Mouse (Mus musculus) intestine, embryonic 14.5 days (tissue): ENCODE data around the gene Agr3. TPM values are rescaled to one million over a fixed set of nuclear protein-coding genes. Genes with fewer than 3 reads are reported as not detected.

Experiments
- ATAC-seq: fragments of 200-750 bp; cut with Nextera tagmentation; replicated peaks from 2 replicates; pipeline ENCODE4 v1.8.0; 2017; ENCODE audit warnings: low read depth, moderate number of reproducible peaks, moderate TSS enrichment, moderate library complexity; ENCODE audit not compliant: low FRiP score, low TSS enrichment
- DNase-seq: peaks from one replicate; pipeline ENCODE4 v3.0.0-alpha.2; 2018; ENCODE audit warnings: low spot score
- H3K27ac ChIP-seq: fragments of 300-500 bp; sonication (generic); 2 replicates; pipeline ENCODE4 v1.5.1; 2014; ENCODE audit warnings: low read depth, mild to moderate bottlenecking, control low read depth
- H3K27me3 ChIP-seq: fragments of 300-500 bp; sonication (generic); replicated peaks from 2 replicates; pipeline ENCODE4 v1.6.1; 2014; ENCODE audit warnings: low read length, control low read depth; ENCODE audit not compliant: control insufficient read depth, insufficient read depth
- H3K36me3 ChIP-seq: fragments of 300-500 bp; sonication (generic); 2 replicates; pipeline ENCODE4 v1.6.1; 2014; ENCODE audit warnings: low read length, control low read depth; ENCODE audit not compliant: control insufficient read depth, insufficient read depth
- H3K4me1 ChIP-seq: fragments of 300-500 bp; sonication (generic); replicated peaks from 2 replicates; pipeline ENCODE4 v1.6.1; 2014; ENCODE audit warnings: low read length, control low read depth, mixed read lengths; ENCODE audit not compliant: control insufficient read depth, insufficient read depth
- H3K4me2 ChIP-seq: fragments of 300-500 bp; sonication (generic); 2 replicates; pipeline ENCODE4 v1.6.1; 2014; ENCODE audit warnings: low read length
- H3K4me3 ChIP-seq: fragments of 300-500 bp; sonication (generic); 2 replicates; pipeline ENCODE4 v1.5.1; 2014; ENCODE audit warnings: low read depth, low read length, control low read depth, mixed read lengths
- H3K9ac ChIP-seq: fragments of 300-500 bp; sonication (generic); 2 replicates; pipeline ENCODE4 v1.6.1; 2014; ENCODE audit warnings: mild to moderate bottlenecking, low read length
- H3K9me3 ChIP-seq: fragments of 300-500 bp; sonication (generic); 2 replicates; pipeline ENCODE4 v1.6.1; 2016; ENCODE audit warnings: low read length, control low read depth; ENCODE audit not compliant: control insufficient read depth
- WGBS: fragments of 180-500 bp; shearing (Covaris S2); extraction: QIAGEN DNeasy Blood & Tissue Kit; methylation state at CpG from one replicate; pipeline ENCODE4 v1.1.7; 2014; 5-methylcytosine and 5-hydroxymethylcytosine counted together
- polyA plus RNA-seq: library from polyadenylated mRNA; unstranded; fragments of >200 nt; fragmentation: Nextera tagmentation; extraction: Ambion mirVana; gene quantifications from 2 replicates; pipeline ENCODE4 v1.2.1, GENCODE M21; 2014

The Agr3 gene
- polyA plus RNA-seq, 1 experiment from 2014 or later = not detected

GRCm38 (mm10) chr12:35975898-35976297 lies 50.5 kb downstream of the Agr3 start:
- H3K4me3 ChIP-seq = no peak overlapping the region
- H3K9ac ChIP-seq = no peak overlapping the region
- WGBS = 85% methylated on average over 3 of the region's 3 CpGs
- H3K36me3 ChIP-seq = no peaks in the 10 kb centered on the region
- no peaks in the 10 kb centered on the region for H3K9me3 ChIP-seq
- H3K27ac ChIP-seq = no peak overlapping the region
- no peaks in the 10 kb centered on the region for H3K27me3 ChIP-seq
- H3K4me1 ChIP-seq = no peaks in the 10 kb centered on the region
- H3K4me2 ChIP-seq = no peak overlapping the region
- DNase-seq = no peak
- no peak for ATAC-seq

GRCm38 (mm10) chr12:35977633-35978246 lies 52.3 kb downstream of the Agr3 start:
- 43% methylated on average over 6 of the region's 6 CpGs for WGBS
- H3K27me3 ChIP-seq = no peaks in the 10 kb centered on the region
- no peaks in the 10 kb centered on the region for H3K36me3 ChIP-seq
- H3K27ac ChIP-seq = no peak overlapping the region
- 0 out of 2 replicates have a peak, but pooled peaks cover 8% of the 10 kb centered on the region for H3K4me1 ChIP-seq
- ATAC-seq (no peak), DNase-seq (no peak)
- no peak overlapping the region for H3K4me3 ChIP-seq
- no peak overlapping the region for H3K9ac ChIP-seq
- no peak overlapping the region for H3K4me2 ChIP-seq
- no peaks in the 10 kb centered on the region for H3K9me3 ChIP-seq

- no peaks in the 10 kb centered on the region for H3K9me3 ChIP-seq
- no peak overlapping the region for H3K27ac ChIP-seq
- no peaks in the 10 kb centered on the region for H3K27me3 ChIP-seq
- H3K4me2 ChIP-seq = no peak overlapping the region
- 68% methylated on average over 5 of the region's 5 CpGs for WGBS
- no peak overlapping the region for H3K9ac ChIP-seq
- no peak for DNase-seq
- no peaks in the 10 kb centered on the region for H3K36me3 ChIP-seq
- no peak for ATAC-seq
- 0 out of 2 replicates have a peak, but pooled peaks cover 8% of the 10 kb centered on the region for H3K4me1 ChIP-seq
- no peak overlapping the region for H3K4me3 ChIP-seq
Measured at GRCm38 (mm10) chr12:35979625-35980024, 54.2 kb downstream of the Agr3 start.

GRCm38 (mm10) chr12:35981732-35982360 lies 56.4 kb downstream of the Agr3 start:
- Histone ChIP-seq H3K9ac (no peak overlapping the region), H3K4me1 (0 out of 2 replicates have a peak, but pooled peaks cover 8% of the 10 kb centered on the region), H3K27me3 (no peaks in the 10 kb centered on the region), H3K27ac (no peak overlapping the region), H3K9me3 (no peaks in the 10 kb centered on the region), H3K36me3 (no peaks in the 10 kb centered on the region), H3K4me3 (no peak overlapping the region), H3K4me2 (peak overlapping the region; percentile 20; the same call in 1 of the 2 replicates)
- ATAC-seq (peak; percentile 92), DNase-seq (peak; percentile 61)
- 31% methylated on average over 6 of the region's 6 CpGs for WGBS

- DNase-seq = no peak
Measured at GRCm38 (mm10) chr12:35983472-35983871, 58.1 kb downstream of the Agr3 start.

GRCm38 (mm10) chr12:35984743-35985142 lies 59.3 kb downstream of the Agr3 start:
- 85% methylated on average over 5 of the region's 5 CpGs for WGBS
- no peak overlapping the region for H3K4me3 ChIP-seq
- H3K27me3 ChIP-seq = no peaks in the 10 kb centered on the region
- ATAC-seq (no peak), DNase-seq (no peak)
- 0 out of 2 replicates have a peak, but pooled peaks cover 8% of the 10 kb centered on the region for H3K4me1 ChIP-seq
- no peaks in the 10 kb centered on the region for H3K9me3 ChIP-seq
- no peak overlapping the region for H3K4me2 ChIP-seq
- H3K9ac ChIP-seq = no peak overlapping the region
- H3K27ac ChIP-seq = no peak overlapping the region
- no peaks in the 10 kb centered on the region for H3K36me3 ChIP-seq

More at GRCm38 (mm10) chr12:35983472-35983871, 58.1 kb downstream of the Agr3 start:
- Histone ChIP-seq H3K27me3 (no peaks in the 10 kb centered on the region), H3K27ac (no peak overlapping the region), H3K4me3 (no peak overlapping the region), H3K36me3 (no peaks in the 10 kb centered on the region), H3K4me1 (0 out of 2 replicates have a peak, but pooled peaks cover 8% of the 10 kb centered on the region), H3K9ac (no peak overlapping the region), H3K4me2 (no peak overlapping the region), H3K9me3 (no peaks in the 10 kb centered on the region)
- WGBS = 91% methylated on average over 9 of the region's 9 CpGs
- ATAC-seq = no peak

- Histone ChIP-seq H3K9ac (no peak within 1 kb of the TSS), H3K9me3 (no peaks in the 10 kb centered on the region), H3K4me2 (no peak within 1 kb of the TSS), H3K4me1 (no peaks in the 10 kb centered on the region), H3K36me3 (no peaks in the 10 kb centered on the region), H3K27ac (no peak within 1 kb of the TSS), H3K27me3 (no peaks in the 10 kb centered on the region), H3K4me3 (no peak within 1 kb of the TSS)
- 63% methylated on average over 9 of the region's 9 CpGs for WGBS
- ATAC-seq = no peak
- no peak for DNase-seq
Measured at GRCm38 (mm10) chr12:35992711-35993110, 67.3 kb downstream of the Agr3 start, which contains the start of gene Agr2. Gene Agr2, plus strand, starts transcription at chr12:35992907.

GRCm38 (mm10) chr12:35993583-35993982 lies 68.2 kb downstream of the Agr3 start:
- no peaks in the 10 kb centered on the region for H3K9me3 ChIP-seq
- WGBS = 54% methylated on average over 3 of the region's 3 CpGs
- peak; percentile 45; the same call in 1 of the 2 replicates for ATAC-seq
- no peak overlapping the region for H3K27ac ChIP-seq
- no peaks in the 10 kb centered on the region for H3K27me3 ChIP-seq
- no peaks in the 10 kb centered on the region for H3K4me1 ChIP-seq
- DNase-seq = no peak
- no peaks in the 10 kb centered on the region for H3K36me3 ChIP-seq
- H3K4me3 ChIP-seq = no peak overlapping the region
- H3K9ac ChIP-seq = no peak overlapping the region
- H3K4me2 ChIP-seq = no peak overlapping the region

- Histone ChIP-seq H3K27ac (no peak overlapping the region), H3K4me1 (no peaks in the 10 kb centered on the region), H3K9me3 (no peaks in the 10 kb centered on the region), H3K36me3 (no peaks in the 10 kb centered on the region), H3K4me3 (no peak overlapping the region), H3K27me3 (no peaks in the 10 kb centered on the region), H3K4me2 (no peak overlapping the region), H3K9ac (no peak overlapping the region)
- DNase-seq (no peak), ATAC-seq (no peak)
Measured at GRCm38 (mm10) chr12:35994098-35994497, 68.7 kb downstream of the Agr3 start.
